Mouse (Mus musculus): ENCODE measurements around the gene Cops4.

DNA sequence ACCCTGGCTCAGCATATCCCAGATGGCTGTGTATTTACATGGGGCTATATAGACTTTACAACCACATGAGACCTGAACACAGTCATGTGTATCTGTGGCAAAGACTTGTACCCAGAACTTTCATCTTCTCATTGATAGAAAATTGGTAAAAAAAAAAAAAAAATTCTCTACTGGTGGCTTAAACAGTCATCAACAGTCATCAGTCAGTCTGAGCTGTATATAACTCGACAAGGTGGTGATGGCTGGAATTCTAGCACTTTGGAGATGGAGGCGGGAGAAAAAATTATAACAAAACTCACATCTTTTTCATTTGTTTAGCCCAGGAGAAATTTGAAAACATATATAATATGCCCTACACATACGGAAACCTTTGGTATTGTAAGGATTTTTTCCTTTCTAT lies 50.7 kb downstream of the Cops4 start:
- TF ChIP-seq CTCF (IDR thresholded peaks at IDR 0.05; ENCODE audit: low read depth, low read length) (no peak), POLR2A (IDR thresholded peaks at IDR 0.05; ENCODE audit: extremely low read depth, insufficient read depth, low read length) (no peak)

Measured in liver, adult 2 months (tissue).